Mouse (Mus musculus): ENCODE measurements around the gene Arhgef10l. TPM values are rescaled to one million over a fixed set of nuclear protein-coding genes. Genes with fewer than 3 reads are reported as not detected.

The Arhgef10l gene
- polyA plus RNA-seq, 1 experiment: 85.4 TPM

DNA sequence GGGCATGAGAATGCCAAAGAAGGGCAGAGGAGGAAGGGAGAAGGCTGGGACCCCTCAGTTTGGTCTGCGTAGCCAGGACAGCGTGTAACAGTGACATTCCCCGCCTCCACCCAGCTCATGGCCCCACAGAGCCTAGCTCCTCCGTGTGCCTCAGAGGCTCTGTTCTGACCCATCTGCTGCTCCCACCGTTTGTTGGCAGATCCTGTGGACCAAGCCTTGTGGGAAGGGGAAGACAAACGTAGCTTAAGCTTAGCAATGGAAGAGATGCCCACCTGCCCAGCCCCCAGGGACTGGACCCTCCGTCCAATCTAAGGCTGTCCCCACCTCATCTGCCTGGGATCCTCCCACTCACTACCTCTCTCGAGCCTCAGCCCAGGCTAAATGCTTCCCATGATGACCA lies 28.5 kb downstream of the Arhgef10l start:
- Histone ChIP-seq H3K4me3 (ENCODE audit: insufficient read depth, low read length) (no peak overlapping the region), H3K4me1 (ENCODE audit: control insufficient read depth, insufficient read depth, low read length) (peaks cover 5% of the 10 kb centered on the region), H3K27ac (ENCODE audit: insufficient read depth, low read depth, low read length) (no peak overlapping the region)
- TF ChIP-seq POLR2A (IDR thresholded peaks at IDR 0.05; ENCODE audit: borderline replicate concordance, low read depth, low read length): no peak
- no peak for TF ChIP-seq CTCF (IDR thresholded peaks at IDR 0.05; ENCODE audit: low read depth, low read length)

DNA sequence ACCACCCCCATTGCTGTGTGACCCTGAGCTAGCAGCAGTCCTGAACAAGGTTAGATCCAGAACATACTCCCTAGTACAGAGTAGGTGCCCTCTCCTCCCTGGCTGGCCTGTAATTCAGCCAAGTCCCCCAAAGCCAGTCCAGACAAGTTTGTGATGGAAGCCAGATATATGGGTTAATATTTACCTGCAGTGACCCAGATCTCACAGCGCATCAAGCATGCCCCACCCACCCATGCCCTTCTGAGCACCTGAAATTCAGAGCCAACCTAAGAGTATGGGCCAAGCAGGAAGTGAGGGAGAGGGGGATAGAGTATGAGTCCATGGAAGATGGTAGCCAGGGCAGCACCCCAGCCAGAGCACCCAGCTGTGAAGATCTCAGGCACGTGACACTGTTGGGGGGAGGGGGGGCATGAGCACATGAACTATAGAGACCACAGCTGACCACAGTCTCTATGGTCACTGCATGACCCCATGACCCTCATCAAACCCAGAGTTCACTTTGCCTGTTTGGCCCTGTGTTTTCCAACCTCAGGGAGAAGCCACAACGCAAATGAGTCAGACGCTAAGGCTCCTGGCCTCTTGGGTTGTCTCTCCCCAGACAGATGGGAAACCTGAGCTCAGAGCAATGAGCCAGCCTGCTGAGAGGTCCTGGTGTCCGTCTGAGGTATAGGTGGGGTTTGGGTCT lies 29.4 kb downstream of the Arhgef10l start:
- Histone ChIP-seq H3K27ac (ENCODE audit: insufficient read depth, low read depth, low read length) (no peak overlapping the region), H3K4me3 (ENCODE audit: insufficient read depth, low read length) (no peak overlapping the region), H3K4me1 (ENCODE audit: control insufficient read depth, insufficient read depth, low read length) (peaks cover 7% of the 10 kb centered on the region)
- no peak for TF ChIP-seq POLR2A (IDR thresholded peaks at IDR 0.05; ENCODE audit: borderline replicate concordance, low read depth, low read length)
- no peak for TF ChIP-seq CTCF (IDR thresholded peaks at IDR 0.05; ENCODE audit: low read depth, low read length)

DNA sequence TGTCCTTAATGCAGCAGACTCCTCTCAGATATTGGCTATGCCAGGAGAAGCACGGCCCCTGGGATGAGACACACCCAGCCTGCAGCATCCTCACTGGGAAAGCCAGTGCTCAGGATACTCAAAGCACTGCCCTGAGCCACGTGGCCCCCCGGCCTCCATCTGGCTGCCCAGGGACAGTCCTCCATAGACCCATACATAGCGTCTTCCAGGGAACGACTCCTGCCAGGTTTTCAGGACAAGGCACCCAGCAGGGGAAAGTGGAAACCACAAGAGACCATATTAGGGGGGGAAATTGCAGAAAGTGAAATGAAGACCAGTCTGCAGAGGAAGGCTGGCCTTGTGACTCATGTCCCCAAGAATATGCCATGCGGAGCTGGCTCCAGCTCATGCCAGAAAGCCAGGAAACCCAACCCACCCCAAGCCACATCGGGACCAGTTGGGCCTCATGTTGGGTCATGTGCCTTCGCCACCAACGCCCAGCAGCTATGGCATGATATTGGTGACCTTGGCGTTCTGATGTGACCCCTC lies 30.9 kb downstream of the Arhgef10l start:
- H3K4me1 ChIP-seq (ENCODE audit: control insufficient read depth, insufficient read depth, low read length): peaks cover 20% of the 10 kb centered on the region
- H3K4me3 ChIP-seq (ENCODE audit: insufficient read depth, low read length): no peak overlapping the region
- H3K27ac ChIP-seq (ENCODE audit: insufficient read depth, low read depth, low read length): no peak overlapping the region
- no peak for TF ChIP-seq CTCF (IDR thresholded peaks at IDR 0.05; ENCODE audit: low read depth, low read length)
- TF ChIP-seq POLR2A (IDR thresholded peaks at IDR 0.05; ENCODE audit: borderline replicate concordance, low read depth, low read length): no peak

DNA sequence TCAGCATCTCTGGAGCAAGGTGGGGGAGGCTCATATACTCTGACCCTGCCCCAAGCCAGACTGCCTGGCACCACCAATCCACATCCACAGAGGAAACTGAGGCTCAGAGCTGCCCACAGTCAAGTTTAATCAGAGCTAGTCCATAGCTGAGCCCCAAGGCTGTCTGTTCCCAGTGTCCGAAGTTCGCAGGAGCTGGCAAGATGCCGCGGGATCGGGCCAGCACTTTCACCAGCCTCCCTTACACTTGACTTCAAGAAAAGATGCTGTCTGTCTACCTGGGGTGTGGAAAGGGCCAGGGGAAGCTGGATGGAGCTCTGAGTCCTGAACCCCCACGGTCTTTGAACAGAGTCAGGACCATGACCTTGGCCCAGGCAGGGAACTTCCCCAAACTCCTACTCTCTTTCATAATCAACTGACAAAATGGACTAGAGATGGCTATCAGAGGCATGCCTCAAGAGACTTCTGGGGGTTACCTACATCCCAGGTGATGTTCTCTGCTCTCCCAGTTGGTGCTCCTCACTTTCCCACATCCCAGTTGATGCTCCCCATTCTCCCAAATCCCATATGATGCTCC lies 34.4 kb downstream of the Arhgef10l start:
- TF ChIP-seq POLR2A (IDR thresholded peaks at IDR 0.05; ENCODE audit: borderline replicate concordance, low read depth, low read length): no peak
- no peak for TF ChIP-seq CTCF (IDR thresholded peaks at IDR 0.05; ENCODE audit: low read depth, low read length)
- peaks cover 28% of the 10 kb centered on the region for H3K4me1 ChIP-seq (ENCODE audit: control insufficient read depth, insufficient read depth, low read length)
- no peak overlapping the region for H3K4me3 ChIP-seq (ENCODE audit: insufficient read depth, low read length)
- H3K27ac ChIP-seq (ENCODE audit: insufficient read depth, low read depth, low read length): peak overlapping the region; percentile 48; the same call in 1 of the 2 replicates

DNA sequence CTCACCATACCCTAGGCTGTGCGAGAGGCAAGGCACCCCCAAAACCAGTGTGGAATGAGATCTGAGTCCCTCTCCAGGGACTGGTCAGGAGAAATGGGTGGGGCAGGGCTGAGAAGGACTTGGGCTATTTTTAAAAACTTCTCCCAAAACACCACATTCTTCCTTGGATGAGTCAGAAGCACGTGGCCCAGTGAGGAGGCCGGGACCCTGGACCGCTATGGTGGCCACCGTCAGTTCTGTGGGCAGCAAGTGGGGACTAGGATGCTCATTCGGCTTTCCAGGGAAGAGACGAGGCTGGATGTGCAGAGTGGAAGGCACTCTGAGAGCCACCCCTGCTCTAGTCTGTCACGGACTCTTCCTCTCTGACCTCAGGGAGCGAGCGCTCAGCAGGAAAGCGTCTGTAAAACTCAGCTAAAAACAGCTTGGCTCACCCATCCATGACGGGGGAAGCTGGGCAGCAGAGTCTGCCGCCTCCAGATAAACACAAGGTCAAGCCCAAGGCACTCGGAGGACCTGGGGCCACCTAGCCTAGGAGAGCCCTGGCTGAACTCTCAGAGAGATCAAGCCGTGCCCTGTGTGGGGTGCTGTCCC lies 35.1 kb downstream of the Arhgef10l start:
- Histone ChIP-seq H3K4me3 (ENCODE audit: insufficient read depth, low read length) (no peak overlapping the region), H3K4me1 (ENCODE audit: control insufficient read depth, insufficient read depth, low read length) (peaks cover 28% of the 10 kb centered on the region)
- TF ChIP-seq POLR2A (IDR thresholded peaks at IDR 0.05; ENCODE audit: borderline replicate concordance, low read depth, low read length) (no peak), CTCF (IDR thresholded peaks at IDR 0.05; ENCODE audit: low read depth, low read length) (no peak)

DNA sequence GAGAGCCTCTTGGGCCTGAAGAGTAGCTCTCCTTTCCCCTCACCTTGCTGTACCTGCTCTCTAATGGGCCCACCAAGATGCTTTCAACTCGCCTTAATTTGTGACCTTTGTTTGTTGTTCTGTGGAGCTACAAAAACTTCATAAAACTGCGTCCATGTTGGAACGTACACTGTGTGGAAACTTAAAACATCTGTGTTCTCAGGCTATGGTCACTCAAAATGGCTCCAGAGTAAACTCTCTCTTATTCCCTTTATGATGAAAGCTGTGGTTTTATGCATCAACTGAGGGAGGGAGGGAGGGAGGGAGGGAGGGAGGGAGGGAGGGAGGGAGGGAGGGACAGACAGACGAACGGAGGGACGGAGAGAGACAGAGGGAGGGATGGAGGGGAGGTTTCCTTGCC lies 35.7 kb downstream of the Arhgef10l start:
- H3K27ac ChIP-seq (ENCODE audit: insufficient read depth, low read depth, low read length): peak overlapping the region; percentile 56; the same call in 1 of the 2 replicates
- H3K4me3 ChIP-seq (ENCODE audit: insufficient read depth, low read length): no peak overlapping the region
- TF ChIP-seq CTCF (IDR thresholded peaks at IDR 0.05; ENCODE audit: low read depth, low read length) (no peak), POLR2A (IDR thresholded peaks at IDR 0.05; ENCODE audit: borderline replicate concordance, low read depth, low read length) (no peak)
- peaks cover 24% of the 10 kb centered on the region for H3K4me1 ChIP-seq (ENCODE audit: control insufficient read depth, insufficient read depth, low read length)

More for the DNA sequence above, 35.1 kb downstream of the Arhgef10l start:
- H3K27ac ChIP-seq (ENCODE audit: insufficient read depth, low read depth, low read length): peak overlapping the region; percentile 56

DNA sequence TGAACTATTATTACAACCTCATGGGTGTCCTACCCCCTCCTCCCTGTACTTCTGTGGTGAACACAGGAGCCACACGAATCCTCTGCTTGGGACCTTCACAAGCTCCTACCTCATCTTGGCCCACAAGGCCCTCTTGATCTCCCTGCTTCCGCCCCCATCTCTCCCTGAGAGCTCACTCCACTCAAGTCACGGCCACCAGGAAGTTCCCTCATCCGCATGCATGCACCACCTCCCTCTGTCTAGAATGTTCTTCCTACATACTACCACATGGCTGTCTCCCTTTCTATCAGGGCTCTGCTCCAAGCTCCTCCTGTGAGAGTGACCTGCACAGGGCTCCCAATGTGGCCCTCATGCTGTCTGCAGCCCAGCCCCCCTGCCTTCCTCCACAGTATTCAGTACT lies 36.8 kb downstream of the Arhgef10l start:
- H3K4me1 ChIP-seq (ENCODE audit: control insufficient read depth, insufficient read depth, low read length): peaks cover 23% of the 10 kb centered on the region
- TF ChIP-seq CTCF (IDR thresholded peaks at IDR 0.05; ENCODE audit: low read depth, low read length) (no peak), POLR2A (IDR thresholded peaks at IDR 0.05; ENCODE audit: borderline replicate concordance, low read depth, low read length) (no peak)
- no peak overlapping the region for H3K27ac ChIP-seq (ENCODE audit: insufficient read depth, low read depth, low read length)
- H3K4me3 ChIP-seq (ENCODE audit: insufficient read depth, low read length): no peak overlapping the region

DNA sequence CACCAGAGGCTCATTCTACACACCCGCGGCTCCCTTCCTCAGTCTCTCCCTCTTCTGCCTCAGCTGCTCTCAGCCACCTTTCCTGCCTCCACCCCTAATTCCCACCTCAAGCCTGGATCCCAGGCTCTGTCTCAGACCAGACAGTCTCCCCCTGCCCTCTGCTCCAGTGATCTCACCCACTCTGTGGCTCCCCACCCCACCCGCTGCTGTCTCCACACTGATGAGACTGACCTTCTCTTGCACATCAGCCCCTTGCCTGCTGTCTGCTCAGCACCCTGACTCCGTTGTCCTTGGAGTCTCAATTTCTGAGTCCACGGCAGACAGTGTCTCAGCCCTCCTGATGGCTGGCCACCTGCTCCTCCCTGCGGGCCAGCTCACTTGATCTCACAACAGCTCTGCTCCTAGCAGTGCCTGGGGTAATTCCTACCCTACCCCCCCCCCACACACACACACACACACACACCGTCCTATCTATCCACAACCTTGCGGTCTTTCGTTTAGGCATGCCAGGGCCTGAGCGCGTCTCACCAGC lies 37.3 kb downstream of the Arhgef10l start:
- TF ChIP-seq POLR2A (IDR thresholded peaks at IDR 0.05; ENCODE audit: borderline replicate concordance, low read depth, low read length): no peak
- peaks cover 23% of the 10 kb centered on the region for H3K4me1 ChIP-seq (ENCODE audit: control insufficient read depth, insufficient read depth, low read length)
- H3K4me3 ChIP-seq (ENCODE audit: insufficient read depth, low read length): no peak overlapping the region
- no peak overlapping the region for H3K27ac ChIP-seq (ENCODE audit: insufficient read depth, low read depth, low read length)

DNA sequence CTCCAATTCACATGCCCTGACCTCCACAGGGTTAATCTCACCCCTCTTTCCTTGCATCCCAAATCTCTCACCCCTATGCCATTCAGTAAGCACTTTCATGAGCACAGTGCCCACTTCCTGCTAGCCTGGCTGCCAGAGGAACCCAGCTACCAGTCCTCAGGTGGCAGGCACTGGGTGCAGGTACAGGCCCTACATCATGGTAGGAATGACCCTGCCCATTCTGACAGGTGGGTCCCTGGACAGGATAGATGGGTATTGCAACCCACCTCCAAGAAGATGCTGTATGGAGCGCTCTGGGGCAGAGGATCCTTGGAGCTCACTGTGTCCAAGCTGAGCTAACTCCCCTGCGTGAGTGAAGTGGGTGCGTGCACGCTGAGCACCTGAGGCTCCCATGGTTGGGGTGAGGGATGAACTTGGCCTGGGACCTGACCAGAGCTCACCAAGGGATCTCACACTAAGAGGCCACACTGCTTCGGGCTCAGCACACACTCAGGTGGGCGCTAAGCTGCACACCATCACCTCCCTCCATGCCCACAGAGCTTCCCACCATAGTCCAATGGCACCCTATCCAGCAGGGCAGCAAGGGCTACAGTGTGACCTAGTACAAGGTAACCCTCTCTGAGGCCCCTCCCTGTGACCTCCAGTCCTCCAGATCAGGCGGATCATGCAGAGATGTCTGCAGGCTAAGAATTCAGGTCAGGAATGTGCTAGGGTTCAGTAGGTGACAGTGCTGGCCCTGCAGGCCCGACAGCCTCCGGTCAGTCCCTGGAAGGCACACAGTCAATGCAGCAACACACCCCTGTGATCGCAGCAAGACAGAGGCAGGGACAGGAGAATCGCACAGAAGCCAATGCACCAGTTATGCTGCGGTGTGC lies 39.9 kb downstream of the Arhgef10l start:
- Histone ChIP-seq H3K27ac (ENCODE audit: insufficient read depth, low read depth, low read length) (no peak overlapping the region), H3K4me3 (ENCODE audit: insufficient read depth, low read length) (no peak overlapping the region), H3K4me1 (ENCODE audit: control insufficient read depth, insufficient read depth, low read length) (peaks cover 16% of the 10 kb centered on the region)
- TF ChIP-seq CTCF (IDR thresholded peaks at IDR 0.05; ENCODE audit: low read depth, low read length) (no peak), POLR2A (IDR thresholded peaks at IDR 0.05; ENCODE audit: borderline replicate concordance, low read depth, low read length) (no peak)
